ENCODE assay signal across 15 mouse cellular contexts in the genomic region with DNA sequence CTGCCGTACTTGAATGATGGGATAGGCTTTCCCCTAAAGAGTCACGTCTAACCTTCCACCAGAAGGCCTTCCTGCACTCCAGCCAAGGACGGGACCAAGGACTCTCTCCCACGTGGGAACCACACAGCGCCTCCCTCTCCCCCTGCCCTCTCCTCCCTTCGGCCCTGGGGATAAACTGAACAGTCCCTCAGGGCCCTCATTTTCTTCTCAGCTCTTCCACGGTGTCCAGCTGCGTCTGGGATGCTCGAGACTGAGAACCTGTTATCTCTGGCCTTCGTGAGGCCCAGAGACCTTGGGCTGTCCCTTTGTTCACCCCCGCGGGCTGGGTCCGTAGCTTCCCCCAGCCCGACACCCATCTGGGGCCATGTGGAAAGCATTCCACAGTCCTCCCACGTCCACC.
"Had no signal": no experiment of that assay in that cellular context is flagged by ENCODE, and none has a peak within 500 bp of the region (broad histone marks: within the 10 kb centered on the region; RNA-seq: fewer than 3 reads in every experiment).

No protein-coding gene starts in this region.

- H3K4me2 ChIP-seq: limb, embryonic 12.5 days; liver, embryonic 13.5 days; lung, embryonic 15.5 days; midbrain, embryonic 12.5 days had no signal

- H3K36me3 ChIP-seq: limb, embryonic 12.5 days; liver, embryonic 13.5 days; lung, embryonic 15.5 days; midbrain, embryonic 12.5 days had no signal

- H3K4me1 ChIP-seq: limb, embryonic 12.5 days; lung, embryonic 15.5 days; midbrain, embryonic 12.5 days had no signal

- ATAC-seq: liver, postnatal 0 days had no signal

- H3K9ac ChIP-seq: limb, embryonic 12.5 days; liver, embryonic 13.5 days; liver, postnatal 0 days; lung, embryonic 15.5 days; midbrain, embryonic 12.5 days had no signal

- DNase-seq: kidney, adult 8-10 months; kidney, postnatal 36 days; layer of hippocampus, adult 9-11 months; liver; liver, embryonic 13.5 days; liver, postnatal 0 days; lung, postnatal 14 days; right cerebral cortex, postnatal 14 days; thymus, postnatal 36 days had no signal

- H3K27ac ChIP-seq: limb, embryonic 12.5 days; liver, embryonic 13.5 days; lung, embryonic 15.5 days; macrophage; midbrain, embryonic 12.5 days; stomach, postnatal 0 days had no signal

- H3K9me3 ChIP-seq: limb, embryonic 12.5 days; liver, embryonic 13.5 days; lung, embryonic 15.5 days; megakaryocyte, embryonic 14.5 days; midbrain, embryonic 12.5 days had no signal

- H3K4me3 ChIP-seq: limb, embryonic 12.5 days; liver, embryonic 13.5 days; lung, embryonic 15.5 days; megakaryocyte, embryonic 14.5 days; midbrain, embryonic 12.5 days had no signal

- H3K27me3 ChIP-seq: limb, embryonic 12.5 days; liver, embryonic 13.5 days; lung, embryonic 15.5 days; megakaryocyte, embryonic 14.5 days; midbrain, embryonic 12.5 days had no signal
